Mouse (Mus musculus) G1E (cell line): ENCODE measurements around the gene Tmtc1.

Experiments
- CTCF ChIP-seq: IDR thresholded peaks from 2 replicates; pipeline ENCODE4 v1.5.1; 2012; ENCODE audit warnings: low read depth, low read length, inconsistent platforms, mixed read lengths
- GATA1 ChIP-seq: IDR thresholded peaks from 2 replicates; pipeline ENCODE4 v1.6.1; 2012; ENCODE audit warnings: borderline replicate concordance, low read length, inconsistent platforms, mixed read lengths
- GATA2 ChIP-seq: IDR thresholded peaks from 2 replicates; pipeline ENCODE4 v1.6.1; 2012; ENCODE audit warnings: low read depth, low read length, inconsistent platforms, borderline replicate concordance
- POLR2AphosphoS5 ChIP-seq: IDR thresholded peaks from 2 replicates; pipeline ENCODE4 v1.6.1; 2012; ENCODE audit warnings: low read depth, low read length, inconsistent platforms; ENCODE audit not compliant: insufficient replicate concordance
- TAL1 ChIP-seq: conservative IDR thresholded peaks from 2 replicates; pipeline ENCODE4 v1.6.1; 2012; ENCODE audit warnings: low read depth, low read length, inconsistent platforms, mixed read lengths

DNA sequence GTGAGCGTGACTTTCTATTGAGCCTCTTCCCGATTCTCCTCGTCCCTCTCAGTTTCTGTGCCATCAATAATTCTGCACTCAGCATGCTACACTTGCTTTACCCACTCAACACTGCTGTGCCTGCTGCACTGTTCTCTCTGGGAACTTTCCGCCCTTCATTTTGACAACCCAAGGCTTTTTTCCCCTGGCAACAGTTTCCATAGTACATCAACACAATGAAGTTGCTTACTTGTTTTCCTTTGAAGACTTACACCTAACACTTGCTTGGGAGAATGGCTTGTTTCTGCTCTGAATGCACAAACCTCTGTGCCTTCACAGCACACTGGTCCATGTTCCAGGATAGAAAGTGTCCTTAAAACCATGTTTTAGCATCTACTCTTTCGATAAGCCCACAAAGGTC lies 46.9 kb downstream of the Tmtc1 start:
- TF ChIP-seq CTCF (no peak), TAL1 (no peak), GATA2 (no peak), POLR2AphosphoS5 (no peak), GATA1 (no peak)
